Mouse (Mus musculus) T-helper 2 cell (primary cell): ENCODE measurements at regions not wholly inside any gene's neighbourhood (a gene's known extent, or its start where the extent isn't known, plus 50 kb on each side); places are given as distances from the start of the nearest gene placed in this dataset.

Experiments
- in situ Hi-C: fragments of 300-600 bp; cut with MboI, MseI; formaldehyde crosslinking; loops from one replicate; pipeline ENCODE4 v1.15.1; 2025; ENCODE audit warnings: high pct_unique_total_duplicates

DNA sequence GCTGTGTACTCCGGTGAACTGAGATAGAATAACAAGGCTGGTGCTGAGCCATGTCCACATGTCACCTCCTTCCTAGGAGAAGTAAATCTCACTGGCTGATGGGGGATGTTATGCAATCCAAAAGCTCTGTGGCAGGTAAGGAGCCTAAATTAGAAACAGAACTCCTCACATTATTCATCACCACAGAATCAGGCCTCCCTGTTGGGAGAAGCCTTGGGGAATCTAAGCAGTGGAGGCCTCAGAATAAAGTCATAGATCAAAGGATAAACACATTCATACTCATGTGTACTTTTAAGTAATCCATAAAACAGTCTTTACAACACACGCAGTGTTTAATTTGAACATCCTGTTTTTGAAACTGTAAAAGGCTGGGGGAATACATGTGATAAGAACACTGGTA lies 1318.7 kb downstream of the Slc22a22 start:
- in situ Hi-C loops: no loop called here

DNA sequence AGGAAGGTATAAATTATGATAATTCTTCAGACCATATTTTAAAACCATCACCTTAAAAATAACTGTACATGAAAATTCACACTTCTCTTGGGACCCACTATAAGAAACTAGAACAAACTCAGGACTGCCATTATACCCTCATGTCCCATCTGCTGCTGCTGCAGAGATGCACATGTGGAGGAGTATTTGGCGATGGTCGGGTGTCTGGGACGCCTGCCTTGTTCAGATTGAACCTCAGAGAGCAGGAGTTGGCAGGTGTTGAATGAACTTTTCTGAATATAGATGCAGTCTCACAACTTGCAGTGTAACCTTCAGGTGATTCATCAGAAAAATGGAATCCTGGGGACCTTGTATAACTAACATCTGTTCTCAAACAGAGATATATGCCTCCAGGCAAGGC lies 1338.0 kb downstream of the Slc22a22 start:
- in situ Hi-C loops: no loop called here

DNA sequence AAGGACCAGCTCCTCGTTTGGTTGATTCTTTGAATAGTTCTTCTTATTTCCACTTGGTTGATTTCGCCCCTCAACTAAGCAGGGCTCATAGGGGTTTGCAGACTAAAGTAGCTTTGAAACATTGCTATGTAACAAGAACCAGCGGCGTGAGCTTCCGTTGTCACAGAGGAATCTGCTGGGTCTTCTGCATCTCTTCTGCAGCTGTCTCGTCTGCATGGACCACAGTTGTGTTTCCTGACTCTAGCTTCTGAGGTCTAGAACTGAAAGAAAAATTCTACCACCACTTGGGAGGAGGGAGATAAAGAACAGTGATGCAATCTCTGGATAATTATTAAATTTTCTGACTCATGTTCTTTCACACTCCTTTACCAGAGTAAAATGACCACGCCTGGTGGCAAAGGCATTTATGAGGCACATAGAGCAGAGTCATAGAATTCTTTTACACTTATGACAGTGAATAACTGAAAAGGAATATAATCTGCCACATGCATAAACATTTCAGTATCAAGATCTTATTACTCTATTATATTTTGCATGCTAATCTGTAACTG lies 1340.9 kb downstream of the Slc22a22 start:
- in situ Hi-C loops: no loop called here

DNA sequence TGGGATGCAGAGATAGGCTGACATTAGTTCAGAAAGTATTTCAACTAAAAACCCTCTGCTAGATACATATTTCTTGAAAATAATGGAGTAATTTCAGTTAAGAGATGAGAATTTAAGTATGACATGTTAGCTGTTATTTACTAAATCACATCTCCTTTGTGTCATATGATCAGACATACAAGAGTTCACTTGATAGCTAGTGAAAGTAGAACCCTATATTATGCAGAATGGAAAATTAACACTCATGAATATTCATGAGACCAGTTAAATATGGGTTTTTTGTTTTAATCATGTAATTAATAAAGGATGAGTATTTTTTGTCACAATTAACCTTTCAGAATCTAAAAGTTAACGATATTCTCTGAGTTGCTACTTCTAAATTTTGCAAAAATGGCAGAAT lies 1349.4 kb downstream of the Slc22a22 start:
- in situ Hi-C loops: no loop called here

DNA sequence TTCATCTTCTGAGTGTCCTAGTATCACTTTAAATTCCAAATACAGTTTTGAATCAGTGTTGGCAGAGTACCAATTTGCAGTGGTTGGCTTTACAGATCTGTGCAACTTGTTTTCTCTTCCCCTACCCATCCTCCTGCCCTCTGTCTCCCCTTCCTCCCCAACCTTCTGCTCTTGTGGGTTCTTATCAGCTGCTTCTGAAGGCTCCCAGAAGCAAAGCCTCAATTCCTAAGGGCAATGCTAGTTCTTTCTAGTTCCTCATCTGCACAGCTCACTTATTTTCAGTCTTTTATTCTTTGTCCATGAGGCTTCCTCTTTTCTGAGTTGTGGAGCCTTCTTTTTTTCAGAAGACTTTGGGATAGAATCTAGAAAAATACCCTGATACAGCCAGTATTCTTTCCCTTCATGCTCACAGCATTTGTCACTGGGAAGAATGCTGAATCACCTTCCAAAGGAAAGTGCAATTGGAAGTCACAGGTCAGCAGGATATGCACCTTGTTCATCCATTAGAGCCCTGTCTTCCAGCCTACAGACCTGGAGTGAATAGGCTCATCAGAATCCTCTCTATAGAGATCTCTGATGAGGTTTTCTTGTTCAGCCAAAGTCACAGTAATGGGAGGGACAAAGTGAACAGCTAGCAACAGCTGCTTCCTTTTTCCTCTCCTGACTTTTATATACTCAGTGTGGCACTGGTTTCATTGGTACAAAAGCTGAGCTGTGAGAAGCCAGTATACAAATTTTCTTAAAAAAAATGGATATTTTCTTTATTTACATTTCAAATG lies 1357.9 kb downstream of the Slc22a22 start:
- in situ Hi-C loops: no loop called here

DNA sequence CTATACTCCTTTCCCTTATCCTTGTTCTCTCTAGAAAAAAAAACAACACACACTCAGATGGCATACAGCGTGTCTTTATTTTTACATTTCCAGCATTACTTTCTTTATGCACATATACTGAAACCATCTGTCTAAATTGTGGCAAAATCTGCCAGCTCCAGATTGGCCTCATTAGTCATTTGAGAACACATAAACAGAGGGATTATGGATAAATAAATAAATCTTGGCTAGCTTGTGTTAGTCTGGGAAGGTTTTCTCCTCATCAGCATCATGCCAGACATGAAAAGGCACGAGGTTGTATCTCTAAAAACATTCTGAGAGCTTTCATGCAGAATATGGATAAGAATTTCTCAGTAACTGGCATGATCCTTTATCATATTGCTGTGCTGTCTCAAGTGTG lies 1369.1 kb downstream of the Slc22a22 start:
- in situ Hi-C loops: no loop called here

DNA sequence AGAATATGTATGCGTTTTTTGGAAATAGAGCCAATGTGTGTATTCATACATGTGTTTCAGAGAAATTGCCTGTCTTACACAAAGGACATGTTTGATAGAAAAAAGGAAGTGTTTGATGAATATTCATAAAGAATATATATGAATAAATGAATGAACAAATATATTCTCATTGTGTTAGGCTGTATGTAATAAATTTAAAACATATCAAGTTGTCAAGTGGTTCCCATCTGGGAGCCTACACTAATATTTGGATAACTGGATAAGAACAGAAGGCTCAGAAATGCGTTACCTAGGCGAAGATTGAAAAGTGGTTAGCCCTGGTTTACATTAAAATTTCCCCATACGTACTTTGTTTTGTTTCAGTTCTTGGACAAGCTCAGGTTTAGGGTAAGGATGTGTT lies 1369.7 kb downstream of the Slc22a22 start:
- in situ Hi-C loops: no loop called here

DNA sequence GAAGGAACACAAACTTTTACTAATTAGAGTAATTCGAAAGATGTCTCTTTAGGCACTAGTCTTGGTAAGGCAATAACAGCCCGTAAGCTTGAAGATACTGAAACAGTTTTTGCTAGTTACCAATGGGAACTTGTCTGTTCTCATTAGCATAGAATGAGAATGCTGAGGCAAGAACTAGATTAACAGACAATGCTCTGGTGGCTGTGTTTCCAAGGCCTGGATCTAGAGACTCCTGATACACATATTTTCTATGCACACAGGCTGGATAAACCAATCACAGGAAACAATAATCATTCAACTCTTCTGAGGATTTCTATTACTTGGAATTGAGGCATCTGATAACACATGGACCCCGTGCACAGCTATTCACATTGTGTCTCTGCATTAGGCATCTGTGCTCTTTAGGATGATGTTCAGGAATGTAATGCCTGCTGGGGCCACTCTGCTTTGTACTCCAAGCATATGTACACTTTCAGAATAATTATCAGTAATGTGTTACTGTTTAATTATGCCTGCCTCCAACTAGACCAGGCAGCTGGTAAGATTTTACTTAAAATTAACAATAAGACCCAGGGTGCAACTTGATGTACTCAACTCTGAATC lies 1377.2 kb downstream of the Slc22a22 start:
- in situ Hi-C loops: no loop called here

DNA sequence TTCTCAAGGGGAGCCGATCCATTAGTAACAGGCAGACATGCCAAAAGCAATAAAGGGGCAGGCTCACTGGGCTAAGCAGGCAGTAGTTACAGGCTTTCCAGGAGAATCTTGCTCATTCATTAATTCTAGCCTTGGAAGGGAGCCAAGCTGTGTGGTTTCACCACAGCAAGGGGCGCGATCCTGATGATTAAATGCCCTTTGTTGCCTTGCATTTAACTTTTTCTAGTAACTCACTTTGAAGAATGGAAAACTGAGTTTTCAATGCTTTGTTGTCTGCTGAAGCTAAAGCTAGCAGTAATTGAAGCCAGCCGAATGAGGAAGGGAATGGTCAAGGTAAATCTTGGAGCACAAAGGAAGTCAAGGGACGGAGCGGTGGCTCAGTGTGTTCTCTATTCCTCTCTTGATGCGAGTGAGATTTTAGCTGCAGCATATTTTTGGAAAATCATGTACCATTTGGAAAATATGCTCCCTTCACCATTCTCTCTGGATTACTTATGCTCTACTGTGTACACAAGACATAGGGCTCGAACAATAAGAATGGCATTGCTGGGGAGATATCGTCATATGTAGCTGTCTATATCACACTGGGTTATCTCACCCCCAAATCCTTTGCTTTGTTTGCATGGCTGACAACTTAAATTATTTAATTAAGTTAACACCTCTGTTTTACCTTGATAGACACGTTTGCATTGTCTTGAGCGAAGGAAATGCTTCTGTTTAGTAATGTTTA lies 1399.4 kb downstream of the Slc22a22 start:
- in situ Hi-C loops: no loop called here

DNA sequence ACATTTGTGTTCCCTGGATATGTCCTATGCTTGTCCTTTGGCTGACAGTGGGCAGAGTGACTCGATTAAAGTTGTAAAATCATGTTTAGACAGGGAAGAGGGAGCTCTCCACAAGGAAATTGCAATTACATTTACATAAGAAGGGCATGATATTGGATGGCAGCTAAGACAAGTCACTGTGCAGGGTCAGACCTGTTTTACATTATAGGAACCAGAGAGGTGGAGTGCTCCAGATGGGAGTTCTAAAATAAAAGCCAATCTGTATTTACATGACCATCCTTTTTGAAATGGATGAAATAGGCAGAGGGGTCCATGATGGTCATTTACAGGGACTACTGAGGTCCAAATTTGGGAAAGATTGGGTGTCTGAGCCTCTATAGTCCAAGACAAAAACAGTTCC lies 1400.3 kb downstream of the Slc22a22 start:
- in situ Hi-C loops: no loop called here

DNA sequence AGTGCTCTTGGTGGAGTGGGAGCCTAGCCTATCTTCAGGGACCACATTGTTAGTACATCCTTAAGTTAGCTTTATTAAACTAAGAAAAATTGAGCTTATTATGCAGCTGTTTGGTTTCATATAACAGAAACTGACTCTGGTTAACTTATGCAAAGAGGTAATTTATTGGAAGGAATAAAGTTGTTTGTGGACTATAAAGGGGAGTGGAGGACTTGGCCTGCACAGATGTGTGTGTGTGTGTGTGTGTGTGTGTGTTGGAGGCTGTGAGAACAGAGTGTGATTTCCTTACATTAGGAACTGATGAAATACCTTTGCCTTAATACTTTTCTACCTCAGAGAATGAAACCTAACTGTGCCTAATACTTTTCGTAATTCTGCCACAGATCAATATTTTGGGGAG lies 1400.7 kb downstream of the Slc22a22 start:
- in situ Hi-C loops: no loop called here

DNA sequence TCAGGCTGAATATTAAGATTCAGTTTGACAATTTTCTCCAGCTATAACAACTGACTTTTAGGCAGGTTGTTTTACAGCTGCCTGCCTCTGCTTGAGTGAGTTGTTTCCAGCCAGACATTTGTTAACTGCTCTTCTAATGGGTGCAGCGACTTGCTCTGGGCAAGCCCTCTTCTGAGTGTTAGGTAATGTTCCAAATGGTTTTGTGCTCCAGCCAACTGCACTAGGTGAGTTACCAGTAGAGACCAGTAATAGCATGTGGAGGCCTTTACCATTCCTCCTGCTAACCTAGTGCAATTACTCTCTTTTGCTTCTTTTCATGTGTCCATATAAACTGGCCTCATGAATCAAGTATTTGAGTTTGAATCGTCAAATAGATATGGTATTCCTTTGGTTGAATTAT lies 1407.9 kb downstream of the Slc22a22 start:
- in situ Hi-C loops: loop anchor here (5.0 kb wide), 1 partner anchor 1438 kb away; no protein-coding TSS in a partner anchor

DNA sequence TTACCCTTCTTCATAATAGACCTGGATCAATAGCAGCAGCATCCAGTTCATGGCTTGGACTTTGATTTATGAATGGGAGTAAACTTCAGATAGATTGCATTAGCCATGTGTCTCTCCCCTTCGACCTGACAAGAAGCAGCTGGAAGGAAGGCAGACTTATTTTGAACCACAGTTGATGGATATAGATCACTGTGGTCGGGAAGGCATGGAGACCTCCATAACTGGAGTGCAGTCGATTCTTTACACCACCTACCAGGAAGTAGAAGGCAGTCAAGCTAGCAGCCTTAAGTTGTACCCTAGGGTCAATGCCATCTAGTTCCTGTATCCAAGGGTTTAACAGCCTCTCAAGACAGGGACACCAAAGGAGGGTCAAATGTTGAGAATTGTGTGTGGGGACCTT lies 1410.2 kb downstream of the Slc22a22 start:
- in situ Hi-C loops: loop anchor here (5.0 kb wide), 1 partner anchor 1440 kb away; no protein-coding TSS in a partner anchor

DNA sequence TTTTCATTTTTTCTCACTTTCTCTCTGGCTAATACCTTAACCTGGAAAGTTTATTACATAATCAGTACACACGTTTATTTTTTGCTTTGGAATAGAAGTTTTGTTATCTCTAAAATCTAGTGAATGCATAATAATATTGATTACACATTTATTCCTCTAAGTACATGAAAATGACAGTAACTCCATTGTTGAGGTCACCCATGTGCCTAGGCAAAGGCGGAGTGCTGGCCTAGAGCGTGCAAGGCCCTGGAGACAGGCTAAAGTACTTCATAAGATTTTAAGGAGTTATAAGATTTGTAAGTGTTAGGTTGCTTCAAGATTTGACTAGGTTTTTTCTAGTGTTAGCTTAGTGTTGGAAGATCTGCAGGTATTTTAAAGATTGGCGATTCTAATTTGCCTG lies 1410.9 kb downstream of the Slc22a22 start:
- in situ Hi-C loops: loop anchor here (5.0 kb wide), 1 partner anchor 1441 kb away; no protein-coding TSS in a partner anchor

DNA sequence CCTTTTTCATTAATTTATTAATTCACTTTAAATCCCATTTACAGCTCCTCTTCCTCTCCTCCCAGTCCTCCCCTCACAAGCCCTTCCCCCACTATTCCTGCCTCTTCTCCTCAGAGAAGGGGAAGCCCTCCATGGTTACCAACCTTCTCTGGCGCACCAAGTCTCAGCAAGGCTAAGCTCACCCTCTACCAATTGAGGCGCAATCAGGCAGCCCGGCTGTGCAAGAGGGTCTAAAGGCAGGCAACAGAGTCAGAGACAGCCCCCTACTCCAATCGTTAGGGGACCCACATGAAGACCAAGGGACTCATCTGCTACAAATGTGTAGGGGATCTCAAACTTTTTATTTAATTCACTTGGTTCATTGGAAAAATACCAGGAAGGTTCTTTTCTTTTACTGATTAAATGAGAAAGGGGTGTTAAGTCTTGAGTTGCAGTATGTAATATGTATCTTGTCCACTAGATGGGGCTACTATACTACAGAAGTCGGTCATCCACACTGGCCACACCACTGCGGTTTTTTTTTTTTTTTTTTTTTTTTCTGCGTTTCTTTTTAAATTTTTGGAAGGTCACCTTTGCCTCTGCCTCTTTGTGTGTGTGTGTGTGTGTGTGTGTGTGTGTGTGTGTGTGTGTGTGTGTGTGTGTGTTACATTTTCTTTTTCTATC lies 1411.4 kb downstream of the Slc22a22 start:
- in situ Hi-C loops: loop anchor here (5.0 kb wide), 1 partner anchor 1441 kb away; no protein-coding TSS in a partner anchor

DNA sequence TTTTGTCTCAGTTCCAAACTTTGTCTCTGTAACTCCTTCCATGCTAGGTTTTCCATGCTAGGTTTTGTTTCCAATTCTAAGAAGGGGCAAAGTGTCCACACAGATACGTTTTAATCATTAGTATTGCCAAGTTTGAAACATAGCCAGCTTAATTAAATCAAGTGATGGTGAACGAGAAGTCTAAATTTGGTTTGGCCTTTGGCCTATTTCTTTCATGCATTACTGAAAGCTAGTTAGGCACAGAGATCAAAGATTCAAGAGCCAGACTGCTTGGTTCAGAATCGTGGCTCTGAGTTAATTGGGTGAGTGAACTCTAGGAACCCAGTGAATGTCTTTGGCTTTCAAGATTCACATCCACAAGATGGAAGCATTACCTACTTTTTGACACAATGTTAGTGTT lies 1414.8 kb downstream of the Slc22a22 start:
- in situ Hi-C loops: no loop called here

DNA sequence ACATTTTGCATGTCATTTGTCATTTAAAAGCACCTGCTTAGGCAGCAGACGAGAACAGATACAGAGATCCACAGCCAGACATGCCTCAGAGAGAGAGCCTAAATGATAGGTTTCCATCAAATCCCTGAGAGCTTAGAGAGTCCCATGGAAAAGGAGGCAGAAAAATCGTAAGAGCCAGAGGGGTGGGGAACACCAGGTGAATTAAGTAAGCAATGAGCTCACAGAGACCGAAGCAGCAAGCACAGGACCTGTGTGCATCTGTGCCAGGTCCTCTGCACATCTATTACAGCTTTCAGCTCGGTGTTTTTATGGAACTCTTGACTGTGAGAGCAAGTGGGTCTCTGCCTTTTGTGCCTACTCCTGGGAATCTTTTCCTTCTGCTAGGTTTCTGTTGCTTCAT lies 1416.1 kb downstream of the Slc22a22 start:
- in situ Hi-C loops: no loop called here

DNA sequence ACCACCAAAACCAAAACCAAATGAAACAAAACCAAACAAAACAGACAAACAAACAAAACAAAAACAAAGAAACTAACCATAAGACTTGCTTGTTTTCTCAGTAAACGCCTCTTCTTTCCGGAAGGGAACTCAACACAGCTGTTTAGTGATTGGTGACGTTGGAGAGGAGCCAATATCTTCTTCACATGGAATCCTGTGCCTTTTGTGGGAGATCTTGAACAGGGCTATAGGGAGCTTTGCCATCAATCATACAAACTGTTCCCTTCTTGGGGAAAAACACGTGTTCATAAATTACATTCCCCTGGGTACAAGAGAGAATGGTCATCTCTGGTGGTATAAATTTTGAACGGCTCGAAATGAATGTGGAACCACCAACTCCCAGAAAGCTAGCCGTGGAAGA lies 1426.7 kb downstream of the Slc22a22 start:
- in situ Hi-C loops: no loop called here

DNA sequence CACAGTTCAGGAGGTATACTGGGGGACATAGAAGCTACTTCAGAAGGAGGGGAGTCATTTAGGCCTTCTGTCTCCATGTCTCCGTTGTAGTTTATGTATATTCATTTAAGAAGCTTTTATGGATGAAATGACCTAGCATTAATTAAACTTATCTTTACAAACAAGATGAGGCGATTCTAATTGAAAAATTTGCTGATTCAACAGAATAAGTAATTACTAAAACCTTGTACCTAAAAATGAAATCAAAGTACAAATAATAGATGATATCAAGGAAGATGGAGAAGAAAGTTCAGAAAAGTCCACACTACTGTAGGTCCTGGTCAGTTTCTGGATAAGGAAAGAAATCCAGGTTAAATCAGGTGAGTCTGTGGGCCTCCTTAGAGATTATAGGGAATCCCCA lies 1429.6 kb downstream of the Slc22a22 start:
- in situ Hi-C loops: loop anchor here (10.0 kb wide), 2 partner anchors 413 to 473 kb away; no protein-coding TSS in a partner anchor

DNA sequence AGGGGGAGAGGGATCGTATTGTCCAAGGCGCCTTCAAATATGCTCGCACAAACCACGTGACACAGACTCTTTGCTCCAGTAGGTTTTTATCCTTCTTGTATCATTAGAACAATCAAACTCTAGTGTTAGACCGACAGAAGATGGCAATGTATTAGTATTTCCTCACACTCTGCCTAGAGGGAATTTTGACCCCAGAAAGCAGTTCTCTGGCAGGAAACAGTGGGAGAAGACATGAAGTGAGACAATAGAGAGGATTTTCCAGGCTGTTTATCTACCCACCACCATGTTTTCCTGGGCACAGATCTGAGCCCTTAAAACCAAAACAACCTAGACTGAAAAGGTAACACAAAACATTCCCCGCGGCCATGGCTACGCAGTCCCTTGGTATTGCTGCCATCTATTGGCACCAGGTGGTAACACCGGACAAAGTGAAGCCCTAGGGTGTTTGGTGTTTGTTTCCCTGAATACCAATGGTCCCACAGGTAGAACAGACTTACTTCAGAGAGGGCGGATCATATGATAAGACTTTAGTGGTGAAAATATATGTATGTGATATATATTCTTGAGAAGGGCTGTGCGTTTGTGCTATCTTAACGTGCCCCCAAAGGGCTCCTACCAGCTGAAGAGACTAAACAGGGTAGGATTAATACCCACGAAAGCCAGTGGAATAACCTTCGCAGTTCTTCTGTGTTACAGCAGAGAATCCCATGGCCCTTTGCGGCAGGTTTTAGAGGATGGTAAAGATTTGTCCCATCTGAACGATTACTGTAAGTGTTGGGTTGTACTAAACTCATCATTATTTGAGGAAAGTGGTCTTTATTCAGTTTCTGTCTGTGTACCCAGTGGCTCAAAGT lies 1430.5 kb downstream of the Slc22a22 start:
- in situ Hi-C loops: loop anchor here (10.0 kb wide), 2 partner anchors 412 to 472 kb away; no protein-coding TSS in a partner anchor
